18 mouse cellular contexts compared by ENCODE assay signal in the genomic region with DNA sequence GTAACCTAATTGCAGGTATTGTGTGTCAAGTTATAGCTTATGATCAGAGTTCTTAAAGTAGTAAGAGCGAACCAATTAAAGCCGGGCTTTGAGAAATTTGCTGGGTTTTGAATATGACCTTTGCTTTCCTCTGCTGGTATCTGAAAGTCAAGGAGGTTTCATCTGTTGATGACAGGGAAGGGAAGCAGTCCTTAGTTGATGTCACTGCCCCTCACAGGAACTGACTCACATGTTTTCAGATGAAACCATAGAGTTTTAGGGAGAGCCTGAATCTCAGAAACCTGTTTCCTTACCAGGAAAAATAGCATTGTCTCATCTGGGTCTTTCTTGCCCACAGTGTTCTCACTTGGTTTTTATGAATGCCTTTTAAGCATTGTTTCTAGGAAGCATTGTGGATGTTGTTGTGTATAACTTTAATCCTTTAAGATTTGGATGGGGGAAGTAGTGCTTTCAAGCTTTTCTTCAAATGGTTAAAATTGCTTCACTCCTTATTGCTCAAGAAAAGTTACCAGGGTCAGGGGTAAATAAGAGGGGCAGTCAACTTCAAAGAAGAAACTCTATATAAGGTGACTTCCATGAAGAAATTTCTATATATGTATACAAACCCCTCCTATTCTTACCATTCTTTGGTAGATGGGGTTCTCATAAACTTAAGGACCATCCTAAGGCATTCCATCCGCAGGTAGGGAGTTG.
"Had no signal": no experiment of that assay in that cellular context is flagged by ENCODE, and none has a peak within 500 bp of the region (broad histone marks: within the 10 kb centered on the region; RNA-seq: fewer than 3 reads in every experiment).

No protein-coding gene starts in this region.

- ATAC-seq: liver, postnatal 0 days; lung, postnatal 0 days; midbrain, embryonic 13.5 days; midbrain, embryonic 15.5 days had no signal

- H3K4me1 ChIP-seq: liver, embryonic 13.5 days; liver, embryonic 15.5 days; lung, embryonic 15.5 days; midbrain, embryonic 10.5 days; midbrain, embryonic 13.5 days; midbrain, embryonic 15.5 days; neural tube, embryonic 12.5 days had no signal

- H3K27me3 ChIP-seq: liver, embryonic 13.5 days; liver, embryonic 15.5 days; lung, embryonic 15.5 days; midbrain, embryonic 13.5 days; midbrain, embryonic 15.5 days; neural tube, embryonic 12.5 days had no signal

- H3K27ac ChIP-seq: liver, embryonic 13.5 days; liver, embryonic 15.5 days; lung, embryonic 15.5 days; midbrain, embryonic 10.5 days; midbrain, embryonic 13.5 days; midbrain, embryonic 15.5 days; neural tube, embryonic 12.5 days had no signal

- H3K4me2 ChIP-seq: liver, embryonic 13.5 days; liver, embryonic 15.5 days; lung, embryonic 15.5 days; midbrain, embryonic 13.5 days; midbrain, embryonic 15.5 days; neural tube, embryonic 12.5 days had no signal

- H3K36me3 ChIP-seq: liver, embryonic 13.5 days; liver, embryonic 15.5 days; lung, embryonic 15.5 days; midbrain, embryonic 10.5 days; midbrain, embryonic 13.5 days; midbrain, embryonic 15.5 days; neural tube, embryonic 12.5 days had no signal

- H3K9me3 ChIP-seq: liver, embryonic 13.5 days; liver, embryonic 15.5 days; lung, embryonic 15.5 days; midbrain, embryonic 10.5 days; midbrain, embryonic 13.5 days; midbrain, embryonic 15.5 days; neural tube, embryonic 12.5 days had no signal

- DNase-seq: liver, embryonic 13.5 days; liver, postnatal 0 days; lung, adult 2 months; lung, postnatal 14 days; lung, postnatal 36 days; right cerebral cortex, postnatal 14 days; right cerebral cortex, postnatal 4 days; spleen, adult 18-20 months; thymus, adult 18-20 months; thymus, postnatal 14 days; thymus, postnatal 36 days had no signal

- H3K9ac ChIP-seq: liver, embryonic 13.5 days; liver, embryonic 15.5 days; liver, postnatal 0 days; lung, embryonic 15.5 days; midbrain, embryonic 13.5 days; midbrain, embryonic 15.5 days; neural tube, embryonic 12.5 days had no signal

- H3K4me3 ChIP-seq: liver, embryonic 13.5 days; liver, embryonic 15.5 days; lung, embryonic 15.5 days; midbrain, embryonic 10.5 days; midbrain, embryonic 13.5 days; midbrain, embryonic 15.5 days; neural tube, embryonic 12.5 days had no signal
